Mouse (Mus musculus): ENCODE data around the gene Zcchc8.

DNA sequence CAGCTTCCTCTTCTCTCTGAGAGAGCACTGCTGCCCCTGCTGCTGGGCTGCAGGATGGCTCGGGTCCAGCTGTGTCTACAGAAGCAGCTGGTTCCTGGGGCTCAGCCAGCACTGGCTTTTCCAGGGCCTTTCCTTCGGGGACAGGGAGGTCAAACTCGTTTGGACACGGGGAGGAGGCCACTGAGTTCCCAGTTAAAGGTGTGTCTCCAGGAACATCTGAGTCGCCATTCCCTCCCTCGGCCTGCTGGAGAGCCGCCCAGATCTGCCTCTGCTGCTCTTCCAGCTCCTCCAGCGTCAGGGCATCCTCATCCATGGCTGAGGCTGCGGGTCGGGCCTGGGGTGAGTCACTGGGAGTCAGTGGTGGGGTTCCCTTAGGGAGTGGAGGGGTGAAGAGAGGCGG is 20.3 kb downstream of the Zcchc8 start:
- TF ChIP-seq CTCF (IDR thresholded peaks at IDR 0.05; ENCODE audit: insufficient read depth, low read depth, low read length) = peak; percentile 35; the same call in 1 of the 2 replicates
- no peak for TF ChIP-seq POLR2A (IDR thresholded peaks at IDR 0.05; ENCODE audit: insufficient read depth, low read depth, low read length)
